25 mouse cellular contexts compared by ENCODE assay signal in genomic region chr10:67939546-67939945, GRCm38 (mm10). TPM values are rescaled to one million over a fixed set of nuclear protein-coding genes. Genes with fewer than 3 reads are reported as not detected.
A peak's percentile ranks its signal among the peaks of the same experiment; 100 is the strongest.
DNase-seq lines count a peak whose midpoint lies in the region; ATAC-seq and TF ChIP-seq lines count a peak whose summit lies in the region.
"Had no signal": no experiment of that assay in that cellular context is flagged by ENCODE, and none has a peak within 500 bp of the region (broad histone marks: within the 10 kb centered on the region; RNA-seq: fewer than 3 reads in every experiment).

No protein-coding gene starts in this region.

- no peak overlapping the region for H3K27ac ChIP-seq in heart, embryonic 16.5 days (ENCODE audit: low read length)
- H3K27ac ChIP-seq in layer of hippocampus, adult 2 months = peak overlapping the region; percentile 36; the same call in 1 of the 2 replicates
- H3K27ac ChIP-seq: forebrain, embryonic 10.5 days; hindbrain, embryonic 13.5 days; limb, embryonic 15.5 days; liver, embryonic 14.5 days; midbrain, embryonic 12.5 days had no signal

- no peaks in the 10 kb centered on the region for H3K9me3 ChIP-seq in heart, embryonic 16.5 days (replicated peaks; ENCODE audit: control insufficient read depth, low read length)
- H3K9me3 ChIP-seq: forebrain, embryonic 10.5 days; hindbrain, embryonic 13.5 days; limb, embryonic 15.5 days; midbrain, embryonic 12.5 days had no signal

- no peak for DNase-seq in frontal cortex, postnatal 25 days (ENCODE audit: low spot score in 2 of 2)
- DNase-seq in heart, adult 18-20 months = no peak
- no peak for DNase-seq in layer of hippocampus, adult 2 months (ENCODE audit: low spot score in 2 of 2)
- no peak for DNase-seq in layer of hippocampus, postnatal 25 days (ENCODE audit: extremely low spot score in 1 of 2, low spot score in 1 of 2)
- peak; percentile 23 to 27 for DNase-seq in right cerebral cortex, adult 2 months (ENCODE audit: low spot score in 2 of 2)
- DNase-seq in right cerebral cortex, postnatal 10 days (ENCODE audit: low spot score in 2 of 2) = no peak
- DNase-seq: adrenal gland, adult 8-10 months; cerebellum, adult 18-20 months; cerebellum, postnatal 14 days; gastrocnemius, postnatal 25 days; kidney, adult 8-10 months; lung, embryonic 14.5 days; right cerebral cortex, postnatal 14 days; spleen, adult 18-20 months had no signal

- no peaks in the 10 kb centered on the region for H3K36me3 ChIP-seq in heart, embryonic 16.5 days (ENCODE audit: control insufficient read depth, insufficient read depth)
- H3K36me3 ChIP-seq: forebrain, embryonic 10.5 days; hindbrain, embryonic 13.5 days; limb, embryonic 15.5 days; midbrain, embryonic 12.5 days had no signal

- no peak overlapping the region for H3K9ac ChIP-seq in heart, embryonic 16.5 days (ENCODE audit: low read length)
- H3K9ac ChIP-seq: hindbrain, embryonic 13.5 days; limb, embryonic 15.5 days; liver, embryonic 14.5 days; lung, embryonic 14.5 days; midbrain, embryonic 12.5 days had no signal

- H3K27me3 ChIP-seq in heart, embryonic 16.5 days (ENCODE audit: control insufficient read depth, insufficient read depth, low read length) = no peaks in the 10 kb centered on the region
- H3K27me3 ChIP-seq: hindbrain, embryonic 13.5 days; limb, embryonic 15.5 days; midbrain, embryonic 12.5 days had no signal

- peak overlapping the region; percentile 40; the same call in 1 of the 2 replicates for H3K4me2 ChIP-seq in heart, embryonic 16.5 days (ENCODE audit: low read depth, low read length)
- H3K4me2 ChIP-seq: hindbrain, embryonic 13.5 days; limb, embryonic 15.5 days; lung, embryonic 14.5 days; midbrain, embryonic 12.5 days had no signal

- no peak overlapping the region for H3K4me3 ChIP-seq in heart, embryonic 16.5 days (ENCODE audit: low read length)
- no peak overlapping the region for H3K4me3 ChIP-seq in layer of hippocampus, adult 2 months
- H3K4me3 ChIP-seq: forebrain, embryonic 10.5 days; hindbrain, embryonic 13.5 days; limb, embryonic 15.5 days; midbrain, embryonic 12.5 days had no signal

- H3K4me1 ChIP-seq in heart, embryonic 16.5 days (ENCODE audit: control insufficient read depth, insufficient read depth, low read length) = no peaks in the 10 kb centered on the region
- H3K4me1 ChIP-seq: forebrain, embryonic 10.5 days; hindbrain, embryonic 13.5 days; limb, embryonic 15.5 days; midbrain, embryonic 12.5 days had no signal

- no peak for TF ChIP-seq CTCF in layer of hippocampus, adult 2 months (conservative IDR thresholded peaks at IDR 0.05)

- ATAC-seq in frontal cortex, adult (ENCODE audit: low TSS enrichment) = peak; percentile 81
- no peak for ATAC-seq in heart, embryonic 16.5 days (replicated peaks; ENCODE audit: extremely low read depth, insufficient read depth, low FRiP score)
- ATAC-seq: activated CD4-positive, CD25-positive, alpha-beta regulatory T cell, adult 4 months; forebrain, embryonic 16.5 days had no signal

- WGBS in heart, embryonic 16.5 days = 53% methylated on average over 12 of the region's 12 CpGs

RNA-seq across cellular contexts. Expression of gene Zfp365, which starts 27.1 kb away (rescaled TPM):
- 0.43 and 0.62 TPM in 2 replicates for polyA plus RNA-seq in heart, embryonic 16.5 days (2015; fragmentation: Nextera tagmentation; extraction: Ambion mirVana)
- under 1 TPM; 0.23 to 0.37 TPM for total RNA-seq in heart, adult 18-20 months (2021)
- 100 to 1,000 TPM; 248 to 257 TPM for total RNA-seq in layer of hippocampus, adult 2 months (2021)
- 100 to 1,000 TPM; 243 to 244 TPM for total RNA-seq in layer of hippocampus, postnatal 25 days (2021)
- total RNA-seq: megakaryocyte, adult 5-6 weeks had no signal

RNA-seq across cellular contexts. Expression of gene Rtkn2, which starts 39.8 kb away (rescaled TPM):
- 7.2 and 8.0 TPM in 2 replicates for polyA plus RNA-seq in heart, embryonic 16.5 days (2015; fragmentation: Nextera tagmentation; extraction: Ambion mirVana)
- under 1 TPM; 0.22 to 0.41 TPM for total RNA-seq in heart, adult 18-20 months (2021)
- 1 to 10 TPM; 4.7 to 5.0 TPM for total RNA-seq in layer of hippocampus, adult 2 months (2021)
- total RNA-seq in layer of hippocampus, postnatal 25 days (2021) = 1 to 10 TPM; 4.7 to 6.5 TPM
- polyA plus RNA-seq: large intestine, adult 2 months had no signal

Comparison
In these comparisons a context has a peak if more than half of its experiments do, and no peak if none do; other contexts are left out.
1. DNase-seq: peak in right cerebral cortex, adult 2 months (2 of 2); none in frontal cortex, postnatal 25 days (0 of 2), heart, adult 18-20 months (0 of 2), layer of hippocampus, adult 2 months (0 of 2), layer of hippocampus, postnatal 25 days (0 of 2) and right cerebral cortex, postnatal 10 days (0 of 2).
2. RNA of gene Zfp365, which starts 27.1 kb away (total RNA-seq): 248 to 257 TPM in layer of hippocampus, adult 2 months and 243 to 244 TPM in layer of hippocampus, postnatal 25 days; 0.23 to 0.37 TPM in heart, adult 18-20 months; every median in the first group is over 100 times any median in the second.
3. RNA of gene Rtkn2, which starts 39.8 kb away (total RNA-seq): 4.7 to 6.5 TPM in layer of hippocampus, postnatal 25 days and 4.7 to 5.0 TPM in layer of hippocampus, adult 2 months; 0.22 to 0.41 TPM in heart, adult 18-20 months; every median in the first group is over 4 times any median in the second.